Mouse (Mus musculus) heart, adult 2 months (tissue): ENCODE results near the gene Dupd1.
A peak's percentile ranks its signal among the peaks of the same experiment; 100 is the strongest.

Experiments used
- CTCF ChIP-seq: fragments of 200-600 bp; IDR thresholded peaks from 2 replicates; pipeline ENCODE4 v1.8.1; 2022; ENCODE audit warnings: antibody characterized with exemption, mild to moderate bottlenecking, moderate library complexity
- EP300 ChIP-seq: fragments of 200-500 bp; IDR thresholded peaks from 2 replicates; pipeline ENCODE4 v1.6.1; 2011; ENCODE audit warnings: low read depth, low read length, control low read depth; ENCODE audit not compliant: insufficient read depth

DNA sequence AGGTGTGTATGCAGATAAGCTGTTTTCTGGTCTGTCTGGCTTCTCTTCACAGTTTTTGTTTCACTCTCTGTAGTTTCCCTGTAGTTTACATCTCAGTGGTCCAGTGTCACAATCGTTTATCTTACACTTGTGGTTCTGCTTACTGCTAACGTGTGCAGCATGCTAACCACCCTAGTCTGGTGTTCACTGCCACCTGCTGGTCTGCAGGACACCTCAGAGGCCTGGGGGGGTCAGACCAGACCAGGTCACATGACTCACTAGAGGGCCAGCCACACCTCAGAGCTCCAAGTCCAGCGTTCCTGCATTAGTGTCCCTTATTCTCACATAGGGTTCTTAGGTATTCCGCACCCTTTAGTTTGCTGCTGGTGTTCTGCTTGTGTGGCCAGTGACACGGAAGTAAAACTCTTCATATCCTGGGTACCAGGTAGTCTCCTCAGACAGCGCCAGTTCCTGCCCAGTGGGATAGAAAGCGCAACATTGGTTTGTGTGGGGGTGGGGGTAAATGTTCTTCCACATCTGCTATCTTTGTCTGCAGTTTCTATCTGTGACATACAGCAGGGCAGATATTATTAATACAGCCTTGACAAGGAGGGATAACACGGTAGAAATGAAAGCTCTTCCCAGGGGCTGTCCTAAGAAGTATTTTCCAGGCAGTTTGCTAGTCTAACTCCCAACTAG is 51.8 kb downstream of the Dupd1 start:
- TF ChIP-seq EP300 (no peak), CTCF (peak; percentile 55)
